Mouse (Mus musculus): ENCODE results near the gene Gm36210.
"Not testable (repeated sequence)": the region's sequence is repeated elsewhere in the genome, so short reads cannot be mapped to it uniquely, and the experiment has no call there.

Gene Gm36210

GRCm38 (mm10) chr7:4886680-4887079 lies 19.6 kb downstream of the Gm36210 start:
- no peak for DNase-seq (ENCODE audit: low read depth, low spot score)

- DNase-seq (ENCODE audit: low read depth, low spot score): not testable (repeated sequence)
Observed at GRCm38 (mm10) chr7:4879036-4879435, 27.3 kb downstream of the Gm36210 start.

GRCm38 (mm10) chr7:4878186-4878585 lies 28.1 kb downstream of the Gm36210 start:
- no peak for DNase-seq (ENCODE audit: low read depth, low spot score)

GRCm38 (mm10) chr7:4877226-4877625 lies 29.1 kb downstream of the Gm36210 start:
- DNase-seq (ENCODE audit: low read depth, low spot score): no peak

GRCm38 (mm10) chr7:4876753-4877221 lies 29.5 kb downstream of the Gm36210 start, which contains the start of gene Isoc2a:
Gene Isoc2a (plus strand): TSS chr7:4877153.
- peak; percentile 95 for DNase-seq (ENCODE audit: low read depth, low spot score)

- no peak for DNase-seq (ENCODE audit: low read depth, low spot score)
Observed at GRCm38 (mm10) chr7:4870133-4870532, 36.2 kb downstream of the Gm36210 start, which contains the start of gene Isoc2b. Gene Isoc2b (minus strand): TSS chr7:4870258.

- no peak for DNase-seq (ENCODE audit: low read depth, low spot score)
Observed at GRCm38 (mm10) chr7:4866631-4867180, 39.6 kb downstream of the Gm36210 start.

GRCm38 (mm10) chr7:4865579-4866493 lies 40.5 kb downstream of the Gm36210 start:
- DNase-seq (ENCODE audit: low read depth, low spot score): peak; percentile 96

- DNase-seq (ENCODE audit: low read depth, low spot score): no peak
Observed at GRCm38 (mm10) chr7:4865090-4865489, 41.2 kb downstream of the Gm36210 start.

- no peak for DNase-seq (ENCODE audit: low read depth, low spot score)
Observed at GRCm38 (mm10) chr7:4864130-4864845, 42.0 kb downstream of the Gm36210 start.

- DNase-seq (ENCODE audit: low read depth, low spot score): no peak
Observed at GRCm38 (mm10) chr7:4863541-4864080, 42.7 kb downstream of the Gm36210 start.

GRCm38 (mm10) chr7:4863041-4863440 lies 43.3 kb downstream of the Gm36210 start:
- DNase-seq (ENCODE audit: low read depth, low spot score): no peak

- DNase-seq (ENCODE audit: low read depth, low spot score): not testable (repeated sequence)
Observed at GRCm38 (mm10) chr7:4860926-4861325, 45.4 kb downstream of the Gm36210 start.

- no peak for DNase-seq (ENCODE audit: low read depth, low spot score)
Observed at GRCm38 (mm10) chr7:4859418-4859978, 46.8 kb downstream of the Gm36210 start.

- no peak for DNase-seq (ENCODE audit: low read depth, low spot score)
Observed at GRCm38 (mm10) chr7:4857321-4857720, 49.0 kb downstream of the Gm36210 start.

GRCm38 (mm10) chr7:4856508-4856907 lies 49.8 kb downstream of the Gm36210 start:
- no peak for DNase-seq (ENCODE audit: low read depth, low spot score)

- no peak for DNase-seq (ENCODE audit: low read depth, low spot score)
Observed at GRCm38 (mm10) chr7:4853613-4854012, 52.7 kb downstream of the Gm36210 start.

GRCm38 (mm10) chr7:4851315-4851688 lies 55.0 kb downstream of the Gm36210 start:
- DNase-seq (ENCODE audit: low read depth, low spot score): no peak

GRCm38 (mm10) chr7:4850621-4851314 lies 55.5 kb downstream of the Gm36210 start:
- DNase-seq (ENCODE audit: low read depth, low spot score): no peak

GRCm38 (mm10) chr7:4849372-4849771 lies 56.9 kb downstream of the Gm36210 start:
- DNase-seq (ENCODE audit: low read depth, low spot score): no peak

Measured in forelimb bud, embryonic 11.5 days (tissue).